Mouse (Mus musculus): ENCODE results near the gene Mnat1.

Gene Mnat1

GRCm38 (mm10) chr12:73317706-73318686 lies 194.5 kb downstream of the Mnat1 start:
- DNase-seq (ENCODE audit: low spot score in 2 of 2), result no peak

Data from frontal cortex, postnatal 25 days (tissue).